Mouse (Mus musculus) heart, postnatal 0 days (tissue): Measurements from ENCODE around the gene Gm10663. TPM values are rescaled to one million over a fixed set of nuclear protein-coding genes. Genes with fewer than 3 reads are reported as not detected.

Source experiments
- ATAC-seq: fragments of 200-750 bp; cut with Nextera tagmentation; 2 replicates; pipeline ENCODE4 v1.8.0; 2017; ENCODE audit warnings: low read depth, moderate number of reproducible peaks, moderate library complexity; ENCODE audit not compliant: insufficient read depth
- DNase-seq: peaks from one replicate; pipeline ENCODE4 v3.0.0-alpha.2; 2016; ENCODE audit warnings: low spot score
- H3K27ac ChIP-seq: fragments of 300-500 bp; sonication (generic); 2 replicates; pipeline ENCODE4 v1.5.1; 2014; ENCODE audit warnings: low read depth, mild to moderate bottlenecking
- H3K27me3 ChIP-seq: fragments of 300-500 bp; sonication (generic); 2 replicates; pipeline ENCODE4 v1.6.1; 2014; ENCODE audit warnings: low read length, mixed read lengths; ENCODE audit not compliant: control insufficient read depth, insufficient read depth
- H3K36me3 ChIP-seq: fragments of 300-500 bp; sonication (generic); replicated peaks from 2 replicates; pipeline ENCODE4 v1.6.1; 2014; ENCODE audit warnings: low read length, mixed read lengths; ENCODE audit not compliant: control insufficient read depth, insufficient read depth
- H3K4me1 ChIP-seq: fragments of 300-500 bp; sonication (generic); 2 replicates; pipeline ENCODE4 v1.6.1; 2014; ENCODE audit warnings: antibody characterized with exemption; ENCODE audit not compliant: control insufficient read depth, insufficient read depth
- H3K4me2 ChIP-seq: fragments of 300-500 bp; sonication (generic); 2 replicates; pipeline ENCODE4 v1.6.1; 2014; ENCODE audit warnings: low read depth, mild to moderate bottlenecking, low read length, moderate library complexity
- H3K4me3 ChIP-seq: fragments of 300-500 bp; sonication (generic); 2 replicates; pipeline ENCODE4 v1.5.1; 2014; ENCODE audit warnings: low read depth, low read length
- H3K9ac ChIP-seq: fragments of 300-500 bp; sonication (generic); replicated peaks from 2 replicates; pipeline ENCODE4 v1.6.1; 2014; ENCODE audit warnings: low read depth, low read length, mixed read lengths
- H3K9me3 ChIP-seq: fragments of 300-500 bp; sonication (generic); replicated peaks from 2 replicates; pipeline ENCODE4 v1.6.1; 2016; ENCODE audit warnings: low read length; ENCODE audit not compliant: control insufficient read depth
- CTCF ChIP-seq: IDR thresholded peaks from 2 replicates; pipeline ENCODE4 v1.5.1; 2016; ENCODE audit warnings: antibody characterized with exemption, control low read depth, low read depth
- EP300 ChIP-seq: IDR thresholded peaks from 2 replicates; pipeline ENCODE4 v1.6.1; 2016; ENCODE audit warnings: antibody characterized with exemption, low read depth
- WGBS: fragments of 180-500 bp; shearing (Covaris S2); extraction: QIAGEN DNeasy Blood & Tissue Kit; methylation state at CpG from one replicate; pipeline ENCODE4 v1.1.7; 2014; 5-methylcytosine and 5-hydroxymethylcytosine counted together
- polyA plus RNA-seq: library from polyadenylated mRNA; unstranded; fragments of >200 nt; fragmentation: Nextera tagmentation; extraction: Ambion mirVana; gene quantifications from 2 replicates; pipeline ENCODE4 v1.2.1, GENCODE M21; 2015
- total RNA-seq: library from RNA; depleted of rRNA; stranded (reverse); fragments of >200 nt; gene quantifications from 2 replicates; pipeline ENCODE4 v1.2.3, GENCODE M21; 2014; ENCODE audit warnings: low replicate concordance

Gene Gm10663
- total and polyA plus RNA-seq, 2 experiments from 2014 or later = not detected

GRCm38 (mm10) chr8:65053554-65053953 lies 21.3 kb upstream of the Gm10663 start:
- no peak overlapping the region for H3K27ac ChIP-seq
- DNase-seq (no peak), ATAC-seq (no peak)
- no peaks in the 10 kb centered on the region for H3K27me3 ChIP-seq
- no peak overlapping the region for H3K9ac ChIP-seq
- 81% methylated on average over 3 of the region's 3 CpGs for WGBS
- H3K4me1 ChIP-seq = no peaks in the 10 kb centered on the region
- TF ChIP-seq CTCF = no peak
- no peak for TF ChIP-seq EP300
- H3K4me2 ChIP-seq = no peak overlapping the region
- H3K4me3 ChIP-seq = no peak overlapping the region
- no peaks in the 10 kb centered on the region for H3K36me3 ChIP-seq
- no peaks in the 10 kb centered on the region for H3K9me3 ChIP-seq

GRCm38 (mm10) chr8:65053968-65054367 lies 20.9 kb upstream of the Gm10663 start:
- ATAC-seq = no peak
- no peaks in the 10 kb centered on the region for H3K4me1 ChIP-seq
- no peaks in the 10 kb centered on the region for H3K36me3 ChIP-seq
- H3K9ac ChIP-seq = no peak overlapping the region
- H3K4me2 ChIP-seq = no peak overlapping the region
- H3K9me3 ChIP-seq = no peaks in the 10 kb centered on the region
- no peak overlapping the region for H3K27ac ChIP-seq
- TF ChIP-seq EP300 (no peak), CTCF (no peak)
- no peaks in the 10 kb centered on the region for H3K27me3 ChIP-seq
- no peak overlapping the region for H3K4me3 ChIP-seq
- no peak for DNase-seq
- 71% methylated on average over 5 of the region's 5 CpGs for WGBS

GRCm38 (mm10) chr8:65056722-65057121 lies 18.1 kb upstream of the Gm10663 start:
- no peaks in the 10 kb centered on the region for H3K4me1 ChIP-seq
- H3K4me2 ChIP-seq = no peak overlapping the region
- ATAC-seq = no peak
- DNase-seq = no peak
- no peak overlapping the region for H3K27ac ChIP-seq
- 87% methylated on average over 4 of the region's 4 CpGs for WGBS
- TF ChIP-seq EP300 (no peak), CTCF (no peak)
- H3K9me3 ChIP-seq = no peaks in the 10 kb centered on the region
- no peak overlapping the region for H3K9ac ChIP-seq
- no peaks in the 10 kb centered on the region for H3K36me3 ChIP-seq
- no peaks in the 10 kb centered on the region for H3K27me3 ChIP-seq
- H3K4me3 ChIP-seq = no peak overlapping the region

GRCm38 (mm10) chr8:65062195-65062594 lies 12.6 kb upstream of the Gm10663 start:
- TF ChIP-seq EP300 = no peak
- TF ChIP-seq CTCF = no peak
- 80% methylated on average over 4 of the region's 4 CpGs for WGBS
- no peaks in the 10 kb centered on the region for H3K27me3 ChIP-seq

GRCm38 (mm10) chr8:65064071-65064470 lies 10.8 kb upstream of the Gm10663 start:
- Histone ChIP-seq H3K27me3 (no peaks in the 10 kb centered on the region), H3K4me3 (no peak overlapping the region), H3K27ac (no peak overlapping the region), H3K4me2 (no peak overlapping the region), H3K9ac (no peak overlapping the region), H3K4me1 (no peaks in the 10 kb centered on the region), H3K9me3 (no peaks in the 10 kb centered on the region), H3K36me3 (no peaks in the 10 kb centered on the region)
- no peak for TF ChIP-seq EP300
- TF ChIP-seq CTCF = no peak
- 38% methylated on average over 2 of the region's 2 CpGs for WGBS
- ATAC-seq = no peak
- DNase-seq = no peak

More at GRCm38 (mm10) chr8:65062195-65062594, 12.6 kb upstream of the Gm10663 start:
- Histone ChIP-seq H3K9ac (no peak overlapping the region), H3K27ac (no peak overlapping the region), H3K36me3 (no peaks in the 10 kb centered on the region), H3K4me2 (no peak overlapping the region), H3K4me1 (no peaks in the 10 kb centered on the region), H3K9me3 (no peaks in the 10 kb centered on the region), H3K4me3 (no peak overlapping the region)
- ATAC-seq (no peak), DNase-seq (no peak)

- Histone ChIP-seq H3K27me3 (no peaks in the 10 kb centered on the region), H3K4me3 (no peak overlapping the region), H3K36me3 (no peaks in the 10 kb centered on the region), H3K4me1 (no peaks in the 10 kb centered on the region), H3K9me3 (no peaks in the 10 kb centered on the region), H3K9ac (no peak overlapping the region), H3K27ac (no peak overlapping the region), H3K4me2 (no peak overlapping the region)
- ATAC-seq = no peak
- DNase-seq = no peak
- 96% methylated on average over 3 of the region's 3 CpGs for WGBS
- TF ChIP-seq EP300 = no peak
Measured at GRCm38 (mm10) chr8:65065622-65066021, 9.2 kb upstream of the Gm10663 start.
